ENCODE assay signal across 8 mouse cellular contexts in genomic region chr12:76694801-76695505, GRCm38 (mm10). TPM values are rescaled to one million over a fixed set of nuclear protein-coding genes. Genes with fewer than 3 reads are reported as not detected.
DNase-seq lines count a peak whose midpoint lies in the region; ATAC-seq and TF ChIP-seq lines count a peak whose summit lies in the region.

No protein-coding gene starts in this region.

- no peaks in the 10 kb centered on the region for H3K36me3 ChIP-seq in heart, embryonic 13.5 days
- H3K36me3 ChIP-seq in kidney, postnatal 0 days (ENCODE audit: insufficient read depth, low read length), result no peaks in the 10 kb centered on the region
- H3K36me3 ChIP-seq in lung, embryonic 15.5 days, result no peaks in the 10 kb centered on the region

- ATAC-seq in heart, embryonic 13.5 days (ENCODE audit: extremely low read depth, insufficient number of reproducible peaks, low FRiP score, low TSS enrichment), result no peak
- 0 out of 2 replicates have a peak, but pooled peaks have one; percentile 7 for ATAC-seq in kidney, postnatal 0 days (replicated peaks; ENCODE audit: low FRiP score, low read depth)
- no peak for ATAC-seq in lung, embryonic 15.5 days (ENCODE audit: borderline replicate concordance, extremely low read depth, low FRiP score, low TSS enrichment)

- H3K9ac ChIP-seq in heart, embryonic 13.5 days, result peak overlapping the region; percentile 66
- no peak overlapping the region for H3K9ac ChIP-seq in kidney, postnatal 0 days (ENCODE audit: low read depth, low read length)
- H3K9ac ChIP-seq in lung, embryonic 15.5 days, result no peak overlapping the region

- peaks cover 28% of the 10 kb centered on the region for H3K4me1 ChIP-seq in heart, embryonic 13.5 days
- H3K4me1 ChIP-seq in kidney, postnatal 0 days (replicated peaks; ENCODE audit: insufficient read depth, low read length), result no peaks in the 10 kb centered on the region
- H3K4me1 ChIP-seq in lung, embryonic 15.5 days, result peaks cover 5% of the 10 kb centered on the region; the same call in 1 of the 2 replicates

- no peak for TF ChIP-seq CTCF in kidney, postnatal 0 days (IDR thresholded peaks at IDR 0.05; ENCODE audit: low read depth)

- H3K9me3 ChIP-seq in heart, embryonic 13.5 days, result no peaks in the 10 kb centered on the region
- H3K9me3 ChIP-seq in kidney, postnatal 0 days (replicated peaks; ENCODE audit: low read length), result no peaks in the 10 kb centered on the region
- H3K9me3 ChIP-seq in lung, embryonic 15.5 days, result no peaks in the 10 kb centered on the region

- WGBS in heart, embryonic 13.5 days, result 7% methylated on average over 17 of the region's 17 CpGs
- 7% methylated on average over 17 of the region's 17 CpGs for WGBS in kidney, postnatal 0 days
- WGBS in lung, embryonic 15.5 days, result 7% methylated on average over 17 of the region's 17 CpGs

- no peaks in the 10 kb centered on the region for H3K27me3 ChIP-seq in heart, embryonic 13.5 days (replicated peaks)
- no peaks in the 10 kb centered on the region for H3K27me3 ChIP-seq in kidney, postnatal 0 days (ENCODE audit: insufficient read depth, low read length)
- no peaks in the 10 kb centered on the region for H3K27me3 ChIP-seq in lung, embryonic 15.5 days

- H3K27ac ChIP-seq in heart, embryonic 13.5 days (replicated peaks), result no peak overlapping the region
- no peak overlapping the region for H3K27ac ChIP-seq in kidney, postnatal 0 days
- H3K27ac ChIP-seq in lung, embryonic 15.5 days, result no peak overlapping the region; the same call in 1 of the 2 replicates

- peak overlapping the region; percentile 44 for H3K4me3 ChIP-seq in heart, embryonic 13.5 days
- no peak overlapping the region for H3K4me3 ChIP-seq in kidney, postnatal 0 days (replicated peaks; ENCODE audit: low read depth, low read length)
- peak overlapping the region; percentile 30 for H3K4me3 ChIP-seq in lung, embryonic 15.5 days

- peak; percentile 2 to 21 for DNase-seq in urinary bladder, adult 18-20 months (ENCODE audit: low spot score in 2 of 2)
- DNase-seq in urinary bladder, postnatal 10 days (ENCODE audit: low spot score), result no peak
- DNase-seq in cerebellum, adult 9-11 months, result peak; percentile 80
- DNase-seq in kidney, postnatal 0 days (ENCODE audit: low spot score), result peak; percentile 40
- peak; percentile 62 for DNase-seq in retina, postnatal 1 day
- DNase-seq in spleen, adult 12 weeks (ENCODE audit: low spot score), result no peak

- peak overlapping the region; percentile 67 for H3K4me2 ChIP-seq in heart, embryonic 13.5 days
- H3K4me2 ChIP-seq in kidney, postnatal 0 days (ENCODE audit: low read length), result peak overlapping the region; percentile 46
- peak overlapping the region; percentile 59 for H3K4me2 ChIP-seq in lung, embryonic 15.5 days

RNA-seq across cellular contexts. Expression of gene Sptb, which starts 15.4 kb away (rescaled TPM):
- 5.1 and 5.2 TPM in 2 replicates for polyA plus RNA-seq in heart, embryonic 13.5 days (2015; fragmentation: Nextera tagmentation; extraction: Ambion mirVana)
- 0.37 and 0.59 TPM in 2 replicates for polyA plus RNA-seq in kidney, postnatal 0 days (2015; fragmentation: Nextera tagmentation; extraction: Ambion mirVana)
- 0.91 and 1.2 TPM in 2 replicates for polyA plus RNA-seq in lung, embryonic 15.5 days (2015; fragmentation: Nextera tagmentation; extraction: Ambion mirVana)

Comparison
In these comparisons a context has a peak if more than half of its experiments do, and no peak if none do; other contexts are left out.
1. DNase-seq: peak in urinary bladder, adult 18-20 months (2 of 2), cerebellum, adult 9-11 months (single experiment), kidney, postnatal 0 days (single experiment) and retina, postnatal 1 day (single experiment); none in urinary bladder, postnatal 10 days (single experiment) and spleen, adult 12 weeks (single experiment).
2. Peak in every context shown above with its lines, with median percentiles within 50 percentile points of each other: H3K4me2 ChIP-seq.